Mouse (Mus musculus) embryonic facial prominence, embryonic 11.5 days (tissue): ENCODE measurements at regions not wholly inside any gene's neighbourhood (a gene's known extent, or its start where the extent isn't known, plus 50 kb on each side); places are given as distances from the start of the nearest gene placed in this dataset.

Experiments used
- ATAC-seq: fragments of 200-750 bp; cut with Nextera tagmentation; replicated peaks from 2 replicates; pipeline ENCODE4 v1.8.0; 2017; ENCODE audit warnings: low read depth; ENCODE audit not compliant: insufficient number of reproducible peaks, low FRiP score, low TSS enrichment
- DNase-seq: peaks from one replicate; pipeline ENCODE4 v3.0.0-alpha.2; 2015; ENCODE audit warnings: low spot score
- H3K27ac ChIP-seq: fragments of 300-500 bp; sonication (generic); replicated peaks from 2 replicates; pipeline ENCODE4 v1.5.1; 2014; ENCODE audit warnings: mild to moderate bottlenecking, low read depth, low read length, control low read depth
- H3K27me3 ChIP-seq: fragments of 300-500 bp; sonication (generic); 2 replicates; pipeline ENCODE4 v1.6.1; 2014; ENCODE audit warnings: mild to moderate bottlenecking, low read length, moderate library complexity, mixed read lengths; ENCODE audit not compliant: control insufficient read depth, insufficient read depth
- H3K36me3 ChIP-seq: fragments of 300-500 bp; sonication (generic); replicated peaks from 2 replicates; pipeline ENCODE4 v1.6.1; 2014; ENCODE audit warnings: low read depth, mild to moderate bottlenecking, low read length, moderate library complexity, mixed read lengths; ENCODE audit not compliant: control insufficient read depth, insufficient read depth
- H3K4me1 ChIP-seq: fragments of 300-500 bp; sonication (generic); 2 replicates; pipeline ENCODE4 v1.6.1; 2014; ENCODE audit warnings: low read length, mixed read lengths; ENCODE audit not compliant: control insufficient read depth, insufficient read depth
- H3K4me2 ChIP-seq: fragments of 300-500 bp; sonication (generic); 2 replicates; pipeline ENCODE4 v1.6.1; 2014; ENCODE audit warnings: low read depth, mild to moderate bottlenecking, control low read depth, low read length, moderate library complexity
- H3K4me3 ChIP-seq: fragments of 300-500 bp; sonication (generic); 2 replicates; pipeline ENCODE4 v1.5.1; 2014; ENCODE audit warnings: low read depth, low read length, control low read depth
- H3K9ac ChIP-seq: fragments of 300-500 bp; sonication (generic); replicated peaks from 2 replicates; pipeline ENCODE4 v1.6.1; 2014; ENCODE audit warnings: mild to moderate bottlenecking, control low read depth, low read length
- H3K9me3 ChIP-seq: fragments of 300-500 bp; sonication (generic); replicated peaks from 2 replicates; pipeline ENCODE4 v1.6.1; 2016; ENCODE audit warnings: mild to moderate bottlenecking, low read length, inconsistent platforms, mixed read lengths; ENCODE audit not compliant: control insufficient read depth
- WGBS: fragments of 180-500 bp; shearing (Covaris S2); extraction: QIAGEN DNeasy Blood & Tissue Kit; methylation state at CpG from one replicate; pipeline ENCODE4 v1.1.7; 2014; 5-methylcytosine and 5-hydroxymethylcytosine counted together

DNA sequence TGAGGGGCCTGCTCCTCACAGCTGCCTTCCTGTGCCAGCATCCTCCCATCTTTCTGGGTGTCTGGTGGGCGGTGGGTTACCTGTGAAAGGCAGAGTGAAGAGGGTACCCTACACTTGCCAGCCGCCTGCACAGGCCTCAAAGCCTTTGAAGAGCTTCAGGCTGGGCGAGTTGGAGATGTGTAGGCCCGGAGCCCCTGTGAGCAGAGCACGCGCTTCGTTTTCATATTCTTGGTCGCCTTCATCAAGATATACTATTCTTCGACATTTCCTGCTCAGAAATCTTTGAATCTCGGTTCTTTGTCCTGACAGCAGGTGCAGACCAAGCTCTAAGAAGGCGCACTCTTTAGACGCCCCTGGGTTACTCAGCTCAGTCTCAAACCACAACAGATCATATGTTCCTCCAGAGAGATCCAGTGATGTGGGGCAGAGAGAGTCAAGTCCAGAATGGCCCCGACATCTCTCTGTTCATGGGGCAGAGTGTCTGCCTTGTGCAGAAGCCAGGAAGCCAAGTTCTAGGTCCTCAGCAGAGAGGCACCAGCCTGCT is 170.7 kb upstream of the Id2 start:
- Histone ChIP-seq H3K9me3 (no peaks in the 10 kb centered on the region), H3K9ac (no peak overlapping the region), H3K4me1 (no peaks in the 10 kb centered on the region), H3K4me3 (no peak overlapping the region), H3K27me3 (no peaks in the 10 kb centered on the region), H3K36me3 (no peaks in the 10 kb centered on the region), H3K27ac (no peak overlapping the region), H3K4me2 (no peak overlapping the region)
- 89% methylated on average over 13 of the region's 13 CpGs for WGBS
- ATAC-seq: no peak
- no peak for DNase-seq

- 60% methylated on average over 17 of the region's 17 CpGs for WGBS
- no peaks in the 10 kb centered on the region for H3K4me1 ChIP-seq
- no peaks in the 10 kb centered on the region for H3K27me3 ChIP-seq
- H3K36me3 ChIP-seq: no peaks in the 10 kb centered on the region
- no peak overlapping the region for H3K9ac ChIP-seq
- H3K4me2 ChIP-seq: no peak overlapping the region
- ATAC-seq (no peak), DNase-seq (no peak)
- H3K9me3 ChIP-seq: no peaks in the 10 kb centered on the region
- no peak overlapping the region for H3K4me3 ChIP-seq
- H3K27ac ChIP-seq: no peak overlapping the region
Observed at GRCm38 (mm10) chr12:25266701-25267571, 170.0 kb upstream of the Id2 start.

DNA sequence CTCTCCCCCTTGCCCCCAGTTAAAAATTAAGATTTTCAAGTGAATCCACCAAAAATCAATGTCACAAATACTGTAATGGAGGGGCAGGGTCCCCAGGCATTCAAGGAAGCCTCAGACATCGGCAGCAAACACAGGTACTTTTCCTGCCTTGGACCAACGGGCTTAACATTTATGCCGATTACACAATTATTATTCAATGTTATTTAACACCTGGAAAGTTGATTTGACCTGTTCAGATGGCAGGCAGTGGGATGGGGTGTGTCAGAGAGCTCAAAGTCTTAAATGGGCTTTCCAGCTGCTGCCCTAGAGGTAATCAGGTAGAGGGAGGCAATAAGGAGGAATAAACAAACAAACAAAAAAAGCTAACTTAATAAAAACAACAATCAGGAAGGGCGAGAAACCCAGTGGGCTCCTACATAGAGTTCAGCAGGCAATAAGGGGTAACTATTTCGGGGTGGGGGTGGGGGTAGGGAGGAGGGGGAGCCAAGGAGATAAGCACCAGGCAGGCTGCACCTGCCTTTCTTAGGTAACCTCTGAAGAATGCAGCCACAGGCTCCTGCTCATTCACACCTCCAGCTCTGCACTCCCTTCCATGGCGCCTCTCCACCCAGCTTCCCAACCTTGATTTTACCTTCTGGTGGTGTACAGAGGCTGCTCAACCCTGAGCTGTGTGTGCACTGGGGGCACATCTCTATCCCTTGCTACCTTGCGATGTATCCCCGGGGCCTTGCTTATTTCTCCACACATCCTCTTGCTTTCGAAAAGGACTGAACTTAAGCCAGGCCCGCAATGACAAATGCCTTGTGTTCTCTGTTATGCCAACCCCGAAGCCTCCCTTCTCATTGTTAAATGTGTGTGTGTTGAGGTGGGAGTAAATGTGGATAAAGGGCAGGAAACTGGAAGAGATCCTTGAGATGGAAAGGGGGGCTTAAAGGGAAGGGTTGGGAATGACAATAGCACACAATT is 168.9 kb upstream of the Id2 start:
- Histone ChIP-seq H3K36me3 (no peaks in the 10 kb centered on the region), H3K27ac (no peak overlapping the region), H3K4me1 (no peaks in the 10 kb centered on the region), H3K4me2 (no peak overlapping the region), H3K4me3 (no peak overlapping the region), H3K9ac (no peak overlapping the region), H3K9me3 (no peaks in the 10 kb centered on the region), H3K27me3 (no peaks in the 10 kb centered on the region)
- DNase-seq (no peak), ATAC-seq (no peak)
- 45% methylated on average over 11 of the region's 11 CpGs for WGBS

DNA sequence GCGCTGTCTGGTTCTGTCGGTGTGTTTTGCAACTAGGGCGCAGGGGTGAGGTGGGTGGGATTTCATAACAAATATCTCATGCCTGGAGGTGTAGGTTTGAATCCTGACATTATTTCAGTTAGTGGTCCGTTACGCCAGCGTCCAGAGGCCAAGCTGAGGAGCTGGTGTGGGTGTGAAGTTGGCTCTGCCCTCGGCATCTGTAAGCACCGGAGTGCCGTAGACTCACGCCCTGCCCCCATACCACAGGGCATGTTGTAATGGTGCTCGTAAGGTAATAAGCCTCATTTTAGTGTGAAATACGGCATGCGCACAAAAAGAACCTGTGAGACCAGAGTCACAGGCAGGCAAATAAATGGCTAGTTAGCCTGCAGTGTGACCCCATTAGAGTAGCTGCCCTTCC is 168.1 kb upstream of the Id2 start:
- 76% methylated on average over 13 of the region's 13 CpGs for WGBS
- Histone ChIP-seq H3K9me3 (no peaks in the 10 kb centered on the region), H3K4me3 (no peak overlapping the region), H3K9ac (no peak overlapping the region), H3K4me2 (no peak overlapping the region), H3K27ac (no peak overlapping the region), H3K4me1 (no peaks in the 10 kb centered on the region), H3K36me3 (no peaks in the 10 kb centered on the region), H3K27me3 (no peaks in the 10 kb centered on the region)
- no peak for ATAC-seq
- no peak for DNase-seq

DNA sequence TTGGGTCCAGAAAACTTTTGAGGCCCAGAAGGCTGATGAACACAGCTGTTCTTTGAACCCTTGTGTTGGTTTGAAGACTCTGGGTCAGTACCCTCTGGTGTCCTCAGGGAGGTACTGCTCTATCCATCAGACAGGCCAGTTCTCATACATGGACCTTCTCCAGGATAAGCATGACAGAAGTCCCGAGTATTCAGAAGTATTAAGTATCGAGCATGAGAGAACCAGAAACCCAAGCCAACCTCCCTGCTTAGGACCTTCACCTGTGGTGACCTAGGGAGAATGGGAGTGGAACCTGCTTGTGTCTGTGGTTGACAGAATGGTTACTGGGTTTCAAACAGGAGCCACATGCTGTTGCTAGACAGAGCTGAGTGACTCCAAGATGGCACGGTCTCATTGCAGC is 167.5 kb upstream of the Id2 start:
- Histone ChIP-seq H3K4me3 (no peak overlapping the region), H3K4me1 (no peaks in the 10 kb centered on the region), H3K27me3 (no peaks in the 10 kb centered on the region), H3K9me3 (no peaks in the 10 kb centered on the region), H3K9ac (no peak overlapping the region), H3K27ac (no peak overlapping the region), H3K4me2 (no peak overlapping the region), H3K36me3 (no peaks in the 10 kb centered on the region)
- no peak for ATAC-seq
- 86% methylated on average over 3 of the region's 3 CpGs for WGBS
- no peak for DNase-seq

DNA sequence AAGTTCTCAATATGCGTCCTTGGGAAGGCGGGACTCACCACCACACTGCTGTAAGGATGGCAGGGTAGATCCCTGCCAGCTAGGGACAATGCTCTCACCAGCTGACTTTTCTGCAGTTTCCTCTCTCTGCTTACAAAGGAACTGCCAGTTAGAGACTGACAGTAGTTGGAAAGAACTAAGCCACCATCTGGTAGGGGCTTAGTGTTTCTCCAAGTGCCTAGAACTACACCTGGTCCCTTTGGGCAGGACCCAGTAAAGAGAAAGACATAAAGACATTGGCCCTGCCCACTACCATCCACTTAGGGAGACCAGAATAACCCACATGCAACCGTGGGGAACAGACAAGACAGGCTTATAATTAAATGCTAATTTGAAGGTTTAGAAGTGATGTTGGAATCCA is 165.5 kb upstream of the Id2 start:
- DNase-seq (no peak), ATAC-seq (no peak)
- H3K4me3 ChIP-seq: no peak overlapping the region
- H3K9me3 ChIP-seq: no peaks in the 10 kb centered on the region
- H3K27me3 ChIP-seq: no peaks in the 10 kb centered on the region
- H3K9ac ChIP-seq: no peak overlapping the region
- 86% methylated on average over 3 of the region's 3 CpGs for WGBS
- no peak overlapping the region for H3K4me2 ChIP-seq
- no peak overlapping the region for H3K27ac ChIP-seq
- no peaks in the 10 kb centered on the region for H3K36me3 ChIP-seq
- no peaks in the 10 kb centered on the region for H3K4me1 ChIP-seq

DNA sequence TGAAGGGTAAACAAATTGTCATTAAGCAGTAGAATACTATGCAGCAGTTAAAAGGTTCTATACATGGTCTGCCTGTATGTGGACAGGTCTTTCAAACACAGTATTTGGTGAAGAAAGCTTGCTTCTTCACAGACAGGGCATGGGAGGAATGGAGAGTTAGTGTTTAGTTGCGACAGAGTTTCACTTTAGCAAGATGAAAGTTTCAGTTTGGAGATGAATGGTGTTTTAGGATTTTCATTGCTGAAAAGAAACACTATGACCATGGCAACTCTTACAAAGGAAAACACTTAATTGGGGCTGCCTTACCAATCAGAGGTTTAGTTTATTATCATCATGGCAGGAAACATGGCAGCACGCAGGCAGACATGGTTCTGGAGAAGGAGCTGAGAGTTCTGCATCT is 162.2 kb upstream of the Id2 start:
- Histone ChIP-seq H3K9ac (no peak overlapping the region), H3K27me3 (no peaks in the 10 kb centered on the region), H3K36me3 (no peaks in the 10 kb centered on the region), H3K27ac (no peak overlapping the region), H3K9me3 (no peaks in the 10 kb centered on the region), H3K4me1 (no peaks in the 10 kb centered on the region), H3K4me3 (no peak overlapping the region), H3K4me2 (no peak overlapping the region)
- 93% methylated on average over 2 of the region's 2 CpGs for WGBS
- no peak for DNase-seq
- no peak for ATAC-seq
